Mouse (Mus musculus) CH12.LX (cell line): Measurements from ENCODE around the gene Kcnj5. TPM values are rescaled to one million over a fixed set of nuclear protein-coding genes. Genes with fewer than 3 reads are reported as not detected.

Source experiments
- DNase-seq: peaks from one replicate; pipeline ENCODE4 v3.0.0-alpha.2; 2013; ENCODE audit errors: extremely low read depth
- H3K27ac ChIP-seq: 2 replicates; pipeline ENCODE4 v1.5.1; 2012; ENCODE audit warnings: low read depth, mild to moderate bottlenecking, control low read depth, moderate library complexity; ENCODE audit not compliant: insufficient read depth
- H3K27me3 ChIP-seq: replicated peaks from 2 replicates; pipeline ENCODE3; 2012; ENCODE audit warnings: inconsistent platforms
- H3K36me3 ChIP-seq, 2 experiments: replicated peaks in 1 of 2; 2 replicates each; pipeline versions ENCODE3 to v1.6.1; 2012; ENCODE audit warnings: inconsistent platforms in 1 of 2, low read length in 1 of 2, mild to moderate bottlenecking in 1 of 2, mixed read lengths in 1 of 2, moderate library complexity in 1 of 2; ENCODE audit not compliant: control insufficient read depth in 1 of 2, insufficient read depth in 1 of 2
- H3K4me1 ChIP-seq, 2 experiments: 2 replicates each; pipeline ENCODE4 v1.6.1; 2012; ENCODE audit warnings: inconsistent platforms in 1 of 2, moderate library complexity in 1 of 2; ENCODE audit not compliant: insufficient read depth in 2 of 2, control insufficient read depth in 1 of 2
- H3K4me2 ChIP-seq: 2 replicates; pipeline ENCODE4 v1.6.1; 2012; ENCODE audit warnings: low read depth, mild to moderate bottlenecking, control low read depth; ENCODE audit not compliant: poor library complexity, insufficient read depth, severe bottlenecking
- H3K4me3 ChIP-seq, 3 experiments: fragments of 150-350 bp in 1 of 3; sonication (generic) in 1 of 3; replicated peaks in 1 of 3; 2 replicates each; pipeline versions ENCODE3 to v1.5.1; 2011 to 2012; ENCODE audit warnings: low read depth in 2 of 3, low read length in 2 of 3, mild to moderate bottlenecking in 2 of 3, moderate library complexity in 2 of 3, control low read depth in 1 of 3, improper control_type of control experiment in 1 of 3, inconsistent platforms in 1 of 3, mixed read lengths in 1 of 3; ENCODE audit not compliant: poor library complexity in 1 of 3
- H3K79me2 ChIP-seq: replicated peaks from 2 replicates; pipeline ENCODE4 v1.6.1; 2012; ENCODE audit warnings: mild to moderate bottlenecking, moderate library complexity; ENCODE audit not compliant: control insufficient read depth, poor library complexity, insufficient read depth, severe bottlenecking; ENCODE audit errors: extremely low read depth
- H3K9ac ChIP-seq: 2 replicates; pipeline ENCODE4 v1.6.1; 2012; ENCODE audit warnings: low read depth, mild to moderate bottlenecking, control low read depth, moderate library complexity; ENCODE audit not compliant: insufficient read depth
- H3K9me3 ChIP-seq: replicated peaks from 2 replicates; pipeline ENCODE3; 2012; ENCODE audit warnings: low read length, inconsistent platforms, mixed read lengths
- BHLHE40 ChIP-seq: IDR thresholded peaks from 2 replicates; pipeline ENCODE4 v1.6.1; 2011; ENCODE audit warnings: mild to moderate bottlenecking, low read depth, low read length, improper control_type of control experiment
- CTCF ChIP-seq, 2 experiments: IDR thresholded peaks in 1 of 2; conservative IDR thresholded peaks in 1 of 2; 2 replicates each; pipeline ENCODE4 v1.5.1; 2011 to 2012; ENCODE audit warnings: low read depth in 2 of 2, low read length in 2 of 2, improper control_type of control experiment in 1 of 2, inconsistent platforms in 1 of 2, mild to moderate bottlenecking in 1 of 2, moderate library complexity in 1 of 2
- E2F4 ChIP-seq: IDR thresholded peaks from 2 replicates; pipeline ENCODE4 v1.6.1; 2011; ENCODE audit warnings: low read depth, low read length, improper control_type of control experiment; ENCODE audit not compliant: insufficient replicate concordance
- EP300 ChIP-seq: IDR thresholded peaks from 2 replicates; pipeline ENCODE4 v1.6.1; 2011; ENCODE audit warnings: low read length, improper control_type of control experiment
- ETS1 ChIP-seq: conservative IDR thresholded peaks from 2 replicates; pipeline ENCODE4 v1.6.1; 2012; ENCODE audit warnings: low read depth, mild to moderate bottlenecking, inconsistent platforms, low read length, improper control_type of control experiment, moderate library complexity
- GABPA ChIP-seq: IDR thresholded peaks from 2 replicates; pipeline ENCODE4 v1.6.1; 2012; ENCODE audit warnings: low read depth, low read length, improper control_type of control experiment, inconsistent platforms; ENCODE audit not compliant: insufficient replicate concordance
- HCFC1 ChIP-seq: IDR thresholded peaks from 2 replicates; pipeline ENCODE4 v1.6.1; 2012; ENCODE audit warnings: low read depth, mild to moderate bottlenecking, inconsistent platforms, low read length, improper control_type of control experiment
- IRF4 ChIP-seq: IDR thresholded peaks from 2 replicates; pipeline ENCODE4 v1.6.1; 2014; ENCODE audit warnings: low read depth, mild to moderate bottlenecking, inconsistent platforms, low read length, improper control_type of control experiment
- MAX ChIP-seq: IDR thresholded peaks from 2 replicates; pipeline ENCODE4 v1.6.1; 2011; ENCODE audit warnings: low read length, improper control_type of control experiment
- MAZ ChIP-seq: IDR thresholded peaks from 2 replicates; pipeline ENCODE4 v1.6.1; 2012; ENCODE audit warnings: low read depth, mild to moderate bottlenecking, inconsistent platforms, low read length, improper control_type of control experiment, moderate library complexity
- NELFE ChIP-seq: IDR thresholded peaks from 2 replicates; pipeline ENCODE4 v1.6.1; 2011; ENCODE audit warnings: low read depth, low read length, improper control_type of control experiment
- NRF1 ChIP-seq: IDR thresholded peaks from 2 replicates; pipeline ENCODE4 v1.6.1; 2014; ENCODE audit warnings: low read depth, mild to moderate bottlenecking, inconsistent platforms, low read length, improper control_type of control experiment, moderate library complexity
- PAX5 ChIP-seq: IDR thresholded peaks from 2 replicates; pipeline ENCODE4 v1.6.1; 2012; ENCODE audit warnings: low read length, inconsistent platforms, mixed read lengths
- POLR2AphosphoS2 ChIP-seq: IDR thresholded peaks from 2 replicates; pipeline ENCODE4 v1.6.1; 2011; ENCODE audit warnings: low read depth, low read length, improper control_type of control experiment
- RAD21 ChIP-seq: IDR thresholded peaks from 2 replicates; pipeline ENCODE4 v1.6.1; 2011; ENCODE audit warnings: low read depth, mild to moderate bottlenecking, low read length, improper control_type of control experiment, moderate library complexity
- RCOR1 ChIP-seq: conservative IDR thresholded peaks from 2 replicates; pipeline ENCODE4 v1.6.1; 2012; ENCODE audit warnings: low read depth, mild to moderate bottlenecking, inconsistent platforms, low read length, improper control_type of control experiment
- SMC3 ChIP-seq: IDR thresholded peaks from 2 replicates; pipeline ENCODE4 v1.6.1; 2011; ENCODE audit warnings: low read depth, low read length, improper control_type of control experiment
- TCF12 ChIP-seq: IDR thresholded peaks from 2 replicates; pipeline ENCODE4 v1.6.1; 2014; ENCODE audit warnings: low read depth, mild to moderate bottlenecking, inconsistent platforms, low read length, improper control_type of control experiment
- USF2 ChIP-seq: conservative IDR thresholded peaks from 2 replicates; pipeline ENCODE4 v1.6.1; 2011; ENCODE audit warnings: low read depth, low read length, improper control_type of control experiment
- ZC3H11A ChIP-seq: IDR thresholded peaks from 2 replicates; pipeline ENCODE4 v1.6.1; 2012; ENCODE audit warnings: low read depth, mild to moderate bottlenecking, inconsistent platforms, low read length, improper control_type of control experiment
- ZKSCAN1 ChIP-seq: IDR thresholded peaks from 2 replicates; pipeline ENCODE4 v1.6.1; 2012; ENCODE audit warnings: low read depth, inconsistent platforms, low read length, improper control_type of control experiment, borderline replicate concordance
- ZMIZ1 ChIP-seq: IDR thresholded peaks from 2 replicates; pipeline ENCODE4 v1.6.1; 2012; ENCODE audit warnings: low read depth, mild to moderate bottlenecking, inconsistent platforms, low read length, improper control_type of control experiment
- ZNF384 ChIP-seq: IDR thresholded peaks from 2 replicates; pipeline ENCODE4 v1.6.1; 2012; ENCODE audit warnings: low read depth, low read length, improper control_type of control experiment, inconsistent platforms
- dilution Hi-C: fragments of 300-500 bp; cut with MboI; formaldehyde crosslinking; loops from 2 replicates; pipeline ENCODE4 v1.14.3; 2020; ENCODE audit warnings: low sequenced_read_pairs; ENCODE audit not compliant: extremely low pct_unique_long_range_greater_than_20kb, extremely low pct_ligation_motif_present
- in situ Hi-C: fragments of 300-500 bp; cut with MboI; formaldehyde crosslinking; loops from 3 replicates; pipeline ENCODE4 v1.14.3; 2019; ENCODE audit warnings: low sequenced_read_pairs, low pct_ligation_motif_present, low pct_unique_long_range_greater_than_20kb, mixed read lengths
- polyA plus RNA-seq: library from polyadenylated mRNA; unstranded; fragments of >175 nt; gene quantifications from 2 replicates; pipeline ENCODE4 v1.2.1, GENCODE M21; 2012; ENCODE audit warnings: low read depth; ENCODE audit not compliant: insufficient read length
- total RNA-seq, 2 experiments: library from RNA; depleted of rRNA; stranded (reverse); fragments of 300-350 nt in 1 of 2; fragments of >200 nt in 1 of 2; gene quantifications; 2 replicates each; pipeline ENCODE4 v1.2.3; 2012 to 2014

The Kcnj5 gene
- total and polyA plus RNA-seq, 3 experiments = not detected

DNA sequence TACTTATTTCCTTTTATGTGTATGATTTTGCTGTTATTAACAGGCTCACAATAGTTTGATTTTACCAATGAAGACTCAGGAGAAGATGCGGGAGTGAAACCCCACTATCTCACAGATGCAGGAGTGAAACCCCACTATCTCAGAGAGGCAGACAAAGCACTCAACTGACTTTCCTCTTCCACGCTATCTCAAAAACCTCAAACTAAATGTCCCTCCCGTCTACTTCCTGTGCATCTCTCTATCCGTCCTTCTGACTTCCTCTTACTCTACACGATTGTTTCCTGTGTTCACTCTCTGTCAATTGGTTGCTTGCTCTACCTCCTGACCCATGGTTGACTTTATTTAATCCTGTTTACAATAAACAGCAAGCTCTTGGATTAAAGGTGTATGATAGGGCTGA, 63.7 kb downstream of the Kcnj5 start:
- Histone ChIP-seq H3K9ac (no peak overlapping the region), H3K4me2 (no peak overlapping the region), H3K27me3 (no peaks in the 10 kb centered on the region), H3K27ac (no peak overlapping the region), H3K9me3 (peaks cover 2% of the 10 kb centered on the region), H3K4me3 (no peak overlapping the region), H3K4me1 (no peaks in the 10 kb centered on the region), H3K79me2 (no peaks in the 10 kb centered on the region), H3K36me3 (no peaks in the 10 kb centered on the region)
- dilution Hi-C loops = no loop called here
- TF ChIP-seq CTCF (conservative IDR thresholded peaks at IDR 0.05 in 1 of 2, IDR thresholded peaks at IDR 0.05 in 1 of 2; ENCODE audit: low read depth in 2 of 2, low read length in 2 of 2) (no peak), MAZ (no peak), ZNF384 (no peak), NRF1 (no peak), MAX (no peak), ZC3H11A (no peak), EP300 (no peak), TCF12 (no peak), ETS1 (no peak), ZMIZ1 (no peak), PAX5 (no peak), RAD21 (no peak), SMC3 (no peak), E2F4 (no peak), HCFC1 (no peak), GABPA (no peak), ZKSCAN1 (no peak), RCOR1 (no peak)
- DNase-seq = no peak
- in situ Hi-C loops = no loop called here

DNA sequence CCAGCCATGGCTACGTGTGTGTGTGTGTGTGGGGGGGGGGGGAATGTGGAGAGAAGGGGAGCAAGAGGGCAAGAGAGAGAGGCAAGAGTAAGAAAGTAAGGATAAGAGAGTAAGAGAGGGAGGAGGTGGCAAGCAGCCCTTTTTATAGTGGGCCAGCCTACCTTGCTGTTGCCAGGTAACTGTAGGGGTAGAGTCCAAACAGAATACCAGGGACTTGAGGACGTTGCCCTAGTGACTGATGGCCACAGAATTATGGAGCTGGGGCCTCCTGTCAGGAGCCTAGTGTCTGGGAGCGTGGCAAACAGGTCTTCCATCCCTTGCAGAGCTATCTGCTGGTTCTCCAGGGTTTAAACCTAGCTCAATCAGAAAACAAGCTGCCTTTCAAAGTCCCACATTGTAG, 64.4 kb downstream of the Kcnj5 start:
- no peak overlapping the region for H3K27ac ChIP-seq
- H3K9me3 ChIP-seq = peaks cover 2% of the 10 kb centered on the region
- no peaks in the 10 kb centered on the region for H3K79me2 ChIP-seq
- H3K4me1 ChIP-seq = no peaks in the 10 kb centered on the region
- no peak overlapping the region for H3K9ac ChIP-seq
- H3K36me3 ChIP-seq = no peaks in the 10 kb centered on the region
- no peak overlapping the region for H3K4me2 ChIP-seq
- no peaks in the 10 kb centered on the region for H3K27me3 ChIP-seq
- TF ChIP-seq USF2 (no peak), HCFC1 (no peak), CTCF (conservative IDR thresholded peaks at IDR 0.05 in 1 of 2, IDR thresholded peaks at IDR 0.05 in 1 of 2; ENCODE audit: low read depth in 2 of 2, low read length in 2 of 2) (no peak), TCF12 (no peak), ZC3H11A (no peak), EP300 (no peak), NELFE (no peak), RCOR1 (no peak), BHLHE40 (no peak), POLR2AphosphoS2 (no peak), IRF4 (no peak)
- H3K4me3 ChIP-seq = no peak overlapping the region
- in situ Hi-C loops = loop anchor here (10.0 kb wide), 1 partner anchor 305 kb away; no protein-coding TSS in a partner anchor
- DNase-seq = no peak
- dilution Hi-C loops = no loop called here
